Mouse (Mus musculus) forebrain, embryonic 13.5 days (tissue): ENCODE results near the gene Stx1b. TPM values are rescaled to one million over a fixed set of nuclear protein-coding genes. Genes with fewer than 3 reads are reported as not detected.

Experiments
- ATAC-seq: fragments of 200-750 bp; cut with Nextera tagmentation; 2 replicates; pipeline ENCODE4 v1.8.0; 2017
- H3K27ac ChIP-seq: fragments of 300-500 bp; sonication (generic); 2 replicates; pipeline ENCODE4 v1.5.1; 2015; ENCODE audit warnings: inconsistent platforms, mild to moderate bottlenecking, moderate library complexity
- H3K27me3 ChIP-seq: fragments of 300-500 bp; sonication (generic); 2 replicates; pipeline ENCODE4 v1.6.1; 2015; ENCODE audit warnings: mild to moderate bottlenecking, inconsistent platforms
- H3K36me3 ChIP-seq: fragments of 300-500 bp; sonication (generic); 2 replicates; pipeline ENCODE4 v1.6.1; 2015; ENCODE audit warnings: mild to moderate bottlenecking, inconsistent platforms; ENCODE audit not compliant: poor library complexity, severe bottlenecking
- H3K4me1 ChIP-seq: fragments of 300-500 bp; sonication (generic); 2 replicates; pipeline ENCODE4 v1.6.1; 2015; ENCODE audit warnings: inconsistent platforms
- H3K4me2 ChIP-seq: fragments of 300-500 bp; sonication (generic); 2 replicates; pipeline ENCODE4 v1.6.1; 2015; ENCODE audit warnings: inconsistent platforms, mild to moderate bottlenecking, moderate library complexity
- H3K4me3 ChIP-seq: fragments of 300-500 bp; sonication (generic); 2 replicates; pipeline ENCODE4 v1.5.1; 2015; ENCODE audit warnings: mild to moderate bottlenecking, inconsistent platforms
- H3K9ac ChIP-seq: fragments of 300-500 bp; sonication (generic); 2 replicates; pipeline ENCODE4 v1.6.1; 2015; ENCODE audit warnings: mild to moderate bottlenecking, inconsistent platforms
- H3K9me3 ChIP-seq: fragments of 300-500 bp; sonication (generic); replicated peaks from 2 replicates; pipeline ENCODE4 v1.6.1; 2016; ENCODE audit warnings: inconsistent platforms
- WGBS: fragments of 180-500 bp; shearing (Covaris S2); methylation state at CpG from one replicate; pipeline ENCODE4 v1.1.7; 2015; 5-methylcytosine and 5-hydroxymethylcytosine counted together
- polyA plus RNA-seq: library from polyadenylated mRNA; unstranded; fragments of >200 nt; fragmentation: Nextera tagmentation; extraction: Ambion mirVana; gene quantifications from 2 replicates; pipeline ENCODE4 v1.2.1, GENCODE M21; 2015

Stx1b gene
- polyA plus RNA-seq, 1 experiment from 2014 or later = 18.9 TPM

DNA sequence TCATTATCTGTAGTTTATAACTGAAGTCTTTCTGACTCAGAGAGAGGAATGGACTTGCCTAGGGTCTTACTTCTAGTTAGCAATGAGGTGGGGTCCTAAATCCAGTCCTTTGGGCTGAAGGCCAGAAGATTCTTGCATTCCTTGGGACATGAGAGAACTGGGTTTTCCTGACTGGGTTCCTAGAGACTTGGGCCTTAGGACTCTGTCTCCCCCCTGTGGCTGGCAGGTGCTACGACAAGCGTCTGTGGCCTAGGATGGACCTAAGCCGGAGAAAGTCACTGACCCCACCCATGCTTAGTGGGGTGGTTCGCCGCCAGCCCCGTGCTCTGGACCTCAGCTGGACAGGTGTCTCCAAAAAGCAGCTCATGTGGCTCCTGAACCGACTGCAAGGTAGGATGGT lies 63.3 kb downstream of the Stx1b start:
- WGBS = 45% methylated on average over 7 of the region's 7 CpGs
- peaks cover 96% of the 10 kb centered on the region for H3K36me3 ChIP-seq

DNA sequence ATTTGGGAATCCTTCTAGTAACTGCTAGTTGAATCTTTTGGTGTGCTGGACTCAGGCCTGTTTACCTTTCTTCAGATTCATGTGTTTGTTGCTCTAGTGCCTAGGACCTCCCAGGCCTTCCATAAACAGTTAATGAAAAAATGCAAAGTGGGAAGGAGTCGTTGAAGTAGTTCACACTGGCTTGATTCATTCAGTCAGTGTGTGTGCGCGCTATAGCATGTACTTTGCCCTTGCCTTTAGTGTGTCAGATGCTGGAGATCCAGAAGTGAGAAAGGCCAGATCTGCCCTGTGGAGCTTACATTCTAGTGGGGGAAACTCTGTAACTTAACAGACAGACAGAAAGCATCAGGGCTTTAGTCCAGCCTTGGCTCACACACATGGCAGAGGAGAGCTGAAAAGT lies 63.9 kb downstream of the Stx1b start:
- 94% methylated on average over 3 of the region's 3 CpGs for WGBS
- H3K4me2 ChIP-seq = no peak overlapping the region

More for the DNA sequence above, 63.3 kb downstream of the Stx1b start:
- Histone ChIP-seq H3K4me1 (no peaks in the 10 kb centered on the region), H3K4me2 (no peak overlapping the region), H3K27me3 (no peaks in the 10 kb centered on the region), H3K4me3 (no peak overlapping the region), H3K27ac (no peak overlapping the region), H3K9me3 (no peaks in the 10 kb centered on the region), H3K9ac (no peak overlapping the region)
- no peak for ATAC-seq

GRCm38 (mm10) chr7:127759716-127760115 lies 64.6 kb downstream of the Stx1b start:
- H3K9me3 ChIP-seq = no peaks in the 10 kb centered on the region
- H3K4me2 ChIP-seq = no peak overlapping the region
- H3K36me3 ChIP-seq = peaks cover 96% of the 10 kb centered on the region
- ATAC-seq = no peak
- WGBS = 92% methylated on average over 6 of the region's 6 CpGs
- H3K9ac ChIP-seq = no peak overlapping the region
- H3K4me1 ChIP-seq = no peaks in the 10 kb centered on the region
- no peak overlapping the region for H3K4me3 ChIP-seq
- H3K27ac ChIP-seq = no peak overlapping the region
- no peaks in the 10 kb centered on the region for H3K27me3 ChIP-seq

More for the DNA sequence above, 63.9 kb downstream of the Stx1b start:
- H3K36me3 ChIP-seq = peaks cover 96% of the 10 kb centered on the region
- no peaks in the 10 kb centered on the region for H3K27me3 ChIP-seq
- no peak overlapping the region for H3K27ac ChIP-seq
- H3K4me1 ChIP-seq = no peaks in the 10 kb centered on the region
- no peak overlapping the region for H3K9ac ChIP-seq
- no peak overlapping the region for H3K4me3 ChIP-seq
- no peak for ATAC-seq
- H3K9me3 ChIP-seq = no peaks in the 10 kb centered on the region

Other genes with a start within 250 kb of the Stx1b start
- gene Ccdc189, start 236.0 kb downstream of the Stx1b start, polyA plus RNA-seq = 13.8 and 15.6 TPM in 2 replicates
- 43.1 and 51.9 TPM in 2 replicates for gene Rnf40, start 235.8 kb downstream of the Stx1b start, polyA plus RNA-seq
- gene Zfp629, start 208.8 kb downstream of the Stx1b start, polyA plus RNA-seq = 18.6 and 22.0 TPM in 2 replicates
- 36.6 and 40.8 TPM in 2 replicates for gene Bcl7c, start 115.6 kb downstream of the Stx1b start, polyA plus RNA-seq
- gene Ctf1, start 111.8 kb downstream of the Stx1b start, polyA plus RNA-seq = 3.8 and 4.4 TPM in 2 replicates
- gene Ctf2, start 92.4 kb downstream of the Stx1b start, polyA plus RNA-seq = 0.19 and 0.36 TPM in 2 replicates
- gene Fbxl19, start 80.0 kb downstream of the Stx1b start, polyA plus RNA-seq = 7.7 and 9.6 TPM in 2 replicates
- 4.8 and 5.4 TPM in 2 replicates for gene Orai3, start 54.7 kb downstream of the Stx1b start, polyA plus RNA-seq
- 20.0 and 21.5 TPM in 2 replicates for gene Setd1a, start 47.9 kb downstream of the Stx1b start, polyA plus RNA-seq
- not detected in 2 replicates for gene Gm49388, start 38.9 kb downstream of the Stx1b start, polyA plus RNA-seq
- gene Hsd3b7, start 23.9 kb downstream of the Stx1b start, polyA plus RNA-seq = 5.0 and 7.5 TPM in 2 replicates
- 20.5 and 25.6 TPM in 2 replicates for gene Stx4a, start 255 bp downstream of the Stx1b start, polyA plus RNA-seq
- 12.9 and 15.5 TPM in 2 replicates for gene Zfp646, start 51.7 kb upstream of the Stx1b start, polyA plus RNA-seq
- 39.1 and 44.8 TPM in 2 replicates for gene Zfp668, start 52.3 kb upstream of the Stx1b start, polyA plus RNA-seq
- 0.66 and 0.77 TPM in 2 replicates for gene Prss53, start 66.4 kb upstream of the Stx1b start, polyA plus RNA-seq
- not detected in 2 replicates for gene Gm21974, start 70.9 kb upstream of the Stx1b start, polyA plus RNA-seq
- gene Vkorc1, start 71.1 kb upstream of the Stx1b start, polyA plus RNA-seq = 55.8 and 59.5 TPM in 2 replicates
- 80.2 and 91.6 TPM in 2 replicates for gene Bckdk, start 79.5 kb upstream of the Stx1b start, polyA plus RNA-seq
- gene Kat8, start 88.0 kb upstream of the Stx1b start, polyA plus RNA-seq = 49.8 and 51.1 TPM in 2 replicates
- 0.09 and 0.29 TPM in 2 replicates for gene Prss8, start 105.6 kb upstream of the Stx1b start, polyA plus RNA-seq
- 7.9 and 10.1 TPM in 2 replicates for gene Prss36, start 122.2 kb upstream of the Stx1b start, polyA plus RNA-seq
- 452 and 476 TPM in 2 replicates for gene Fus, start 142.9 kb upstream of the Stx1b start, polyA plus RNA-seq
- 3.2 and 3.9 TPM in 2 replicates for gene Pycard, start 169.3 kb upstream of the Stx1b start, polyA plus RNA-seq
- gene Trim72, start 179.4 kb upstream of the Stx1b start, polyA plus RNA-seq = not detected in 2 replicates
- 0.36 and 0.40 TPM in 2 replicates for gene Itgam, start 238.1 kb upstream of the Stx1b start, polyA plus RNA-seq
- gene Gm49368, start 238.1 kb upstream of the Stx1b start, polyA plus RNA-seq = not detected in 2 replicates